Mouse (Mus musculus) CH12.LX (cell line): ENCODE measurements at regions not wholly inside any gene's neighbourhood (a gene's known extent, or its start where the extent isn't known, plus 50 kb on each side); places are given as distances from the start of the nearest gene placed in this dataset.

Experiments used
- DNase-seq: peaks from one replicate; pipeline ENCODE4 v3.0.0-alpha.2; 2013; ENCODE audit errors: extremely low read depth
- H3K27ac ChIP-seq: 2 replicates; pipeline ENCODE4 v1.5.1; 2012; ENCODE audit warnings: low read depth, mild to moderate bottlenecking, control low read depth, moderate library complexity; ENCODE audit not compliant: insufficient read depth
- H3K27me3 ChIP-seq: replicated peaks from 2 replicates; pipeline ENCODE3; 2012; ENCODE audit warnings: inconsistent platforms
- H3K36me3 ChIP-seq, 2 experiments: replicated peaks in 1 of 2; 2 replicates each; pipeline versions ENCODE3 to v1.6.1; 2012; ENCODE audit warnings: inconsistent platforms in 1 of 2, low read length in 1 of 2, mild to moderate bottlenecking in 1 of 2, mixed read lengths in 1 of 2, moderate library complexity in 1 of 2; ENCODE audit not compliant: control insufficient read depth in 1 of 2, insufficient read depth in 1 of 2
- H3K4me1 ChIP-seq, 2 experiments: 2 replicates each; pipeline ENCODE4 v1.6.1; 2012; ENCODE audit warnings: inconsistent platforms in 1 of 2, moderate library complexity in 1 of 2; ENCODE audit not compliant: insufficient read depth in 2 of 2, control insufficient read depth in 1 of 2
- H3K4me2 ChIP-seq: 2 replicates; pipeline ENCODE4 v1.6.1; 2012; ENCODE audit warnings: low read depth, mild to moderate bottlenecking, control low read depth; ENCODE audit not compliant: poor library complexity, insufficient read depth, severe bottlenecking
- H3K4me3 ChIP-seq, 3 experiments: fragments of 150-350 bp in 1 of 3; sonication (generic) in 1 of 3; replicated peaks in 1 of 3; 2 replicates each; pipeline versions ENCODE3 to v1.5.1; 2011 to 2012; ENCODE audit warnings: low read depth in 2 of 3, low read length in 2 of 3, mild to moderate bottlenecking in 2 of 3, moderate library complexity in 2 of 3, control low read depth in 1 of 3, improper control_type of control experiment in 1 of 3, inconsistent platforms in 1 of 3, mixed read lengths in 1 of 3; ENCODE audit not compliant: poor library complexity in 1 of 3
- H3K79me2 ChIP-seq: replicated peaks from 2 replicates; pipeline ENCODE4 v1.6.1; 2012; ENCODE audit warnings: mild to moderate bottlenecking, moderate library complexity; ENCODE audit not compliant: control insufficient read depth, poor library complexity, insufficient read depth, severe bottlenecking; ENCODE audit errors: extremely low read depth
- H3K9ac ChIP-seq: 2 replicates; pipeline ENCODE4 v1.6.1; 2012; ENCODE audit warnings: low read depth, mild to moderate bottlenecking, control low read depth, moderate library complexity; ENCODE audit not compliant: insufficient read depth
- H3K9me3 ChIP-seq: replicated peaks from 2 replicates; pipeline ENCODE3; 2012; ENCODE audit warnings: low read length, inconsistent platforms, mixed read lengths
- CHD1 ChIP-seq: IDR thresholded peaks from 2 replicates; pipeline ENCODE4 v1.6.1; 2012; ENCODE audit warnings: low read depth, low read length, improper control_type of control experiment, inconsistent platforms
- CTCF ChIP-seq, 2 experiments: IDR thresholded peaks in 1 of 2; conservative IDR thresholded peaks in 1 of 2; 2 replicates each; pipeline ENCODE4 v1.5.1; 2011 to 2012; ENCODE audit warnings: low read depth in 2 of 2, low read length in 2 of 2, improper control_type of control experiment in 1 of 2, inconsistent platforms in 1 of 2, mild to moderate bottlenecking in 1 of 2, moderate library complexity in 1 of 2
- ELF1 ChIP-seq: IDR thresholded peaks from 2 replicates; pipeline ENCODE4 v1.6.1; 2014; ENCODE audit warnings: low read depth, mild to moderate bottlenecking, inconsistent platforms, low read length, improper control_type of control experiment
- ETS1 ChIP-seq: conservative IDR thresholded peaks from 2 replicates; pipeline ENCODE4 v1.6.1; 2012; ENCODE audit warnings: low read depth, mild to moderate bottlenecking, inconsistent platforms, low read length, improper control_type of control experiment, moderate library complexity
- GABPA ChIP-seq: IDR thresholded peaks from 2 replicates; pipeline ENCODE4 v1.6.1; 2012; ENCODE audit warnings: low read depth, low read length, improper control_type of control experiment, inconsistent platforms; ENCODE audit not compliant: insufficient replicate concordance
- IRF4 ChIP-seq: IDR thresholded peaks from 2 replicates; pipeline ENCODE4 v1.6.1; 2014; ENCODE audit warnings: low read depth, mild to moderate bottlenecking, inconsistent platforms, low read length, improper control_type of control experiment
- KAT2A ChIP-seq: IDR thresholded peaks from 2 replicates; pipeline ENCODE4 v1.6.1; 2012; ENCODE audit warnings: low read length, improper control_type of control experiment, inconsistent platforms; ENCODE audit not compliant: insufficient replicate concordance
- MAFK ChIP-seq: IDR thresholded peaks from 2 replicates; pipeline ENCODE4 v1.6.1; 2011; ENCODE audit warnings: low read length, improper control_type of control experiment; ENCODE audit not compliant: insufficient replicate concordance
- MAZ ChIP-seq: IDR thresholded peaks from 2 replicates; pipeline ENCODE4 v1.6.1; 2012; ENCODE audit warnings: low read depth, mild to moderate bottlenecking, inconsistent platforms, low read length, improper control_type of control experiment, moderate library complexity
- MEF2A ChIP-seq: IDR thresholded peaks from 2 replicates; pipeline ENCODE4 v1.6.1; 2014; ENCODE audit warnings: low read depth, mild to moderate bottlenecking, inconsistent platforms, low read length, improper control_type of control experiment, borderline replicate concordance
- MXI1 ChIP-seq: IDR thresholded peaks from 2 replicates; pipeline ENCODE4 v1.6.1; 2011; ENCODE audit warnings: mild to moderate bottlenecking, low read depth, low read length, improper control_type of control experiment
- MYC ChIP-seq: IDR thresholded peaks from 2 replicates; pipeline ENCODE4 v1.6.1; 2011; ENCODE audit warnings: low read depth, mild to moderate bottlenecking, improper control_type of control experiment, low read length
- NELFE ChIP-seq: IDR thresholded peaks from 2 replicates; pipeline ENCODE4 v1.6.1; 2011; ENCODE audit warnings: low read depth, low read length, improper control_type of control experiment
- NRF1 ChIP-seq: IDR thresholded peaks from 2 replicates; pipeline ENCODE4 v1.6.1; 2014; ENCODE audit warnings: low read depth, mild to moderate bottlenecking, inconsistent platforms, low read length, improper control_type of control experiment, moderate library complexity
- PAX5 ChIP-seq: IDR thresholded peaks from 2 replicates; pipeline ENCODE4 v1.6.1; 2012; ENCODE audit warnings: low read length, inconsistent platforms, mixed read lengths
- POLR2A ChIP-seq: IDR thresholded peaks from 2 replicates; pipeline ENCODE4 v1.6.1; 2011; ENCODE audit warnings: low read depth, mild to moderate bottlenecking, improper control_type of control experiment, low read length
- POLR2AphosphoS2 ChIP-seq: IDR thresholded peaks from 2 replicates; pipeline ENCODE4 v1.6.1; 2011; ENCODE audit warnings: low read depth, low read length, improper control_type of control experiment
- RAD21 ChIP-seq: IDR thresholded peaks from 2 replicates; pipeline ENCODE4 v1.6.1; 2011; ENCODE audit warnings: low read depth, mild to moderate bottlenecking, low read length, improper control_type of control experiment, moderate library complexity
- RCOR1 ChIP-seq: conservative IDR thresholded peaks from 2 replicates; pipeline ENCODE4 v1.6.1; 2012; ENCODE audit warnings: low read depth, mild to moderate bottlenecking, inconsistent platforms, low read length, improper control_type of control experiment
- SIN3A ChIP-seq: IDR thresholded peaks from 2 replicates; pipeline ENCODE4 v1.6.1; 2012; ENCODE audit warnings: low read length, improper control_type of control experiment, inconsistent platforms
- SMC3 ChIP-seq: IDR thresholded peaks from 2 replicates; pipeline ENCODE4 v1.6.1; 2011; ENCODE audit warnings: low read depth, low read length, improper control_type of control experiment
- TBP ChIP-seq: conservative IDR thresholded peaks from 2 replicates; pipeline ENCODE4 v1.6.1; 2011; ENCODE audit warnings: low read depth, low read length, improper control_type of control experiment
- UBTF ChIP-seq: IDR thresholded peaks from 2 replicates; pipeline ENCODE4 v1.6.1; 2012; ENCODE audit warnings: low read depth, mild to moderate bottlenecking, inconsistent platforms, low read length, improper control_type of control experiment, moderate library complexity
- USF1 ChIP-seq: IDR thresholded peaks from 2 replicates; pipeline ENCODE4 v1.6.1; 2014; ENCODE audit warnings: low read depth, mild to moderate bottlenecking, inconsistent platforms, low read length, improper control_type of control experiment
- USF2 ChIP-seq: conservative IDR thresholded peaks from 2 replicates; pipeline ENCODE4 v1.6.1; 2011; ENCODE audit warnings: low read depth, low read length, improper control_type of control experiment
- ZC3H11A ChIP-seq: IDR thresholded peaks from 2 replicates; pipeline ENCODE4 v1.6.1; 2012; ENCODE audit warnings: low read depth, mild to moderate bottlenecking, inconsistent platforms, low read length, improper control_type of control experiment
- ZKSCAN1 ChIP-seq: IDR thresholded peaks from 2 replicates; pipeline ENCODE4 v1.6.1; 2012; ENCODE audit warnings: low read depth, inconsistent platforms, low read length, improper control_type of control experiment, borderline replicate concordance
- dilution Hi-C: fragments of 300-500 bp; cut with MboI; formaldehyde crosslinking; loops from 2 replicates; pipeline ENCODE4 v1.14.3; 2020; ENCODE audit warnings: low sequenced_read_pairs; ENCODE audit not compliant: extremely low pct_unique_long_range_greater_than_20kb, extremely low pct_ligation_motif_present
- in situ Hi-C: fragments of 300-500 bp; cut with MboI; formaldehyde crosslinking; loops from 3 replicates; pipeline ENCODE4 v1.14.3; 2019; ENCODE audit warnings: low sequenced_read_pairs, low pct_ligation_motif_present, low pct_unique_long_range_greater_than_20kb, mixed read lengths

DNA sequence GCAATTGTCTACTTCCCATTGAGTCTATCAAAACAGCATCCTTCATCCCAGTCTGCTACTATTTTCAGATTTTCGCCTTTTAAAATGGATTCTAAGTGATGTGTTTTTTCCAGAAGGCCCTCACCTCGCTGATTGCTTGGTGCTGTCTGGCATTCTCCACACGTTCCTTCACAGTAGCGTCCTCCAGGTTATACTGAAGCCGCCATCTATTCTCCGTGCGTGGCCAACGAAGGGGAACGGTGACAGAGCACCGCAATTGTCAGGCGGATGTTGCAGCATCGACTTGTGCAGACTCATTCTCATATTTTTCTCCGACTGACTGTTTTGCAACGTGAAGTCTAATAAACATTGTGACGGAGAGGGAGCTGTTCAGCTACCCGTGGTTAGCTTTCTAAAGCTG, 277.0 kb upstream of the Mtpn start:
- no peak overlapping the region for H3K4me2 ChIP-seq
- no peak overlapping the region for H3K9ac ChIP-seq
- TF ChIP-seq USF1 (no peak), CTCF (conservative IDR thresholded peaks at IDR 0.05 in 1 of 2, IDR thresholded peaks at IDR 0.05 in 1 of 2; ENCODE audit: low read depth in 2 of 2, low read length in 2 of 2) (no peak), USF2 (no peak), RAD21 (no peak), ETS1 (no peak), UBTF (no peak), ZKSCAN1 (no peak), ZC3H11A (no peak), MYC (no peak), GABPA (no peak), MEF2A (no peak), CHD1 (no peak), MXI1 (no peak)
- H3K27me3 ChIP-seq = no peaks in the 10 kb centered on the region
- no peak for DNase-seq
- no peaks in the 10 kb centered on the region for H3K79me2 ChIP-seq
- H3K4me3 ChIP-seq = no peak overlapping the region
- no peak overlapping the region for H3K27ac ChIP-seq
- H3K9me3 ChIP-seq = no peaks in the 10 kb centered on the region
- no peaks in the 10 kb centered on the region for H3K4me1 ChIP-seq
- H3K36me3 ChIP-seq = no peaks in the 10 kb centered on the region
- in situ Hi-C loops (no loop called here), dilution Hi-C loops (no loop called here)

DNA sequence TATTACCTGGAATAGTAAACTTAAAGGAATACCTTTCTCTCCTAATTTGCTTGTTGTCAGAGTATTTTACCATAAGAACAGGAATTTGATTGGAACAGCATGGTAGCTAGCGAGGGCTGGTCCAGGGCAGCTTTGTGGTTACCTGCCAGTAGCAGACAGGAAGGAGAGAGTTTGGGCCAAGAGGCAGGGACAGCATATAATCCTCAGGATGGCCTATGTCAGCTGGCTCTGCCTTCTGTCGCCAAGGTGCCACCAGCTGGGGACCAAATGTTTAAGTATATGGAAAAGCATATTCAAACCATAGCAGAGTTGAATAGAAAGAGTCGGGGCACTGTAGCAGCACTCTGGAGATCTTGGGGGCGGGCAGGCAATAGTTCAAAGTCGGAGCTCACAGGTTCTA, 274.8 kb upstream of the Mtpn start:
- H3K4me1 ChIP-seq = no peaks in the 10 kb centered on the region
- TF ChIP-seq CTCF (conservative IDR thresholded peaks at IDR 0.05 in 1 of 2, IDR thresholded peaks at IDR 0.05 in 1 of 2; ENCODE audit: low read depth in 2 of 2, low read length in 2 of 2) (no peak), ETS1 (no peak), MAFK (no peak), ELF1 (no peak), MAZ (no peak), IRF4 (no peak), KAT2A (no peak), ZKSCAN1 (no peak), NELFE (no peak), SMC3 (no peak), POLR2A (no peak), PAX5 (no peak), SIN3A (no peak), USF2 (no peak), TBP (no peak), RCOR1 (no peak), NRF1 (no peak), MYC (no peak), POLR2AphosphoS2 (no peak)
- dilution Hi-C loops = no loop called here
- no peaks in the 10 kb centered on the region for H3K79me2 ChIP-seq
- in situ Hi-C loops = no loop called here
- no peak overlapping the region for H3K27ac ChIP-seq
- no peak overlapping the region for H3K4me3 ChIP-seq
- no peak for DNase-seq
- H3K4me2 ChIP-seq = no peak overlapping the region
- H3K36me3 ChIP-seq = no peaks in the 10 kb centered on the region
- no peaks in the 10 kb centered on the region for H3K9me3 ChIP-seq
- H3K27me3 ChIP-seq = no peaks in the 10 kb centered on the region
- no peak overlapping the region for H3K9ac ChIP-seq
